Mouse (Mus musculus): Measurements from ENCODE around the gene Fndc3c1. TPM values are rescaled to one million over a fixed set of nuclear protein-coding genes. Genes with fewer than 3 reads are reported as not detected.

The Fndc3c1 gene
- 0.14 TPM for polyA plus RNA-seq (2014; fragmentation: Illumina TruSeq; extraction: RNeasy Lipid Tissue Mini Kit (QIAGEN cat#74804))

DNA sequence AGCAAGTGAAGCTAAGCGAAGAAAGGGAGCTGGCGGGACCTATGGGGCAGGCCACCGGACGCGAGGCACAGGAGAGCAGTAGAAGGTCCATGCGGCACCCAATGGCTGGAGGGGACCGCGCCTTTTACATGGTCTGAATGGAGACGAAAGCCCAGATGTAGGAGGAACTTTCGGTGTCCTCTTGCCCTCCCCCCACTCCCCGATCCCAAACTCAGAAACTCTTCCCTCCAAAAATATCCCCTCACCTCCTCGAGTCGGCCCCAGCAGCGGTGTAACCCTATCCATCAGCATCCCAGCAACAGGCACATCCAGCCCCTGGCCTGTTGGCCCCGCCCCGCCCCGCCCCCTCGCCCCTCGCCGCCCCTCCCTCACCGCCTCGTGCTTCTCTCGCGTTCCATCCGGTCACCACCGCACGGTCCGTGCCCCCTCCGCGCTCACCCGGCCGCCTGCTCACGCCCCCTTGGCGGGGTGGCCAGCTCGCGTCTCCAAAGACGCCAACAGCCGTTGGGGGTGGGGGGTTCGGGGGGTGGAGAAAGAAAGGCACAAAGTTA lies at the start of gene Fndc3c1:
Gene Fndc3c1 (minus strand): TSS at position 301 of the 551 bp plus-strand sequence.

Other genes with a start within 250 kb of the Fndc3c1 start
- not detected for gene Fnd3c2, start 230.0 kb downstream of the Fndc3c1 start, polyA plus RNA-seq (2014; fragmentation: Illumina TruSeq; extraction: RNeasy Lipid Tissue Mini Kit (QIAGEN cat#74804))
- gene Gm5127, start 97.8 kb upstream of the Fndc3c1 start, polyA plus RNA-seq (2014; fragmentation: Illumina TruSeq; extraction: RNeasy Lipid Tissue Mini Kit (QIAGEN cat#74804)) = not detected
- 7.3 TPM for gene Cysltr1, start 118.3 kb upstream of the Fndc3c1 start, polyA plus RNA-seq (2014; fragmentation: Illumina TruSeq; extraction: RNeasy Lipid Tissue Mini Kit (QIAGEN cat#74804))

All from ovary, adult 10 weeks (tissue).